Mouse (Mus musculus): ENCODE measurements around the gene Rab3il1.

DNA sequence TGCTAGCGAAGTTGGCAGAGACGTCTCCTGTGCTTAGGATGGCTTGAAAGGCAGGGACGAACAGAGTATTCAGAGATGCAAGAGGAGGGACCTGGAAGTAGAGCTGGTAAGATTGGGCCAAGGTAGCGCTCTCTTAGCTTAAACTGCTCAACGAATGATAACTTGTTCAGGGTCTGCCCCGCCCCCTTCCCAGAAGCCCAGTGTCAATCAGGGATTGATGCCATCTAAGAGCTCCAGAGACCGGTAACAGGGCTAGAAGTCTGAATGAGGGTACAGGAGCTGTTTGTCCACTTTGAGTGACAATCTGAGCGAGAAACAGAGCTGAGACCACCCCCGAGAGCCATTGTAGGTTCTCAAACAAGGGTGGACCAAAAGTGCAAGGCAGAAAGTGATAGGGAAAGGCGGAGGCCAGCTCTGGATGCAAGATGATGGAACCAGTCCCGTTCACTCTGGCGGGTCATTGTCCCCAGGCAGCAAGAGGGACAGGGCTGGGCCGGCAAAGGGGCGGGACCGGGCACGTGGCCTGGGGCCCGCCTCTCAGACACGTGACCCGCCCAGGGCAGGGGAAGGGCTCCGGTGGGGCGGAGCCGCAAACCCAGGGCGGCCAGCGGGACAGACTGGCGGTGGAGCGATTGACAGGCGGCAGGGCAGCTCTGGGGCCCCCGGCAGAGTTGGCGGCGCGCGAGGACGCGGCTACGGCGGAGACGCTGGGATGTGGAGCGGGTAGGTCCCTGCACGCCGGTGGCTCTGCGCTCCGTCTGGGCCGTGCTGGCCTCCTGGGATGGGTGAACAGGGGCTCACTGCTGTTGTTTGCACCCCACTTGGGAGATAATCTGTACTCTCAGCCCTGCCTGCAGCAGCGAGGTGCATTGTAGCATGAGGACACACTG is 16.4 kb downstream of the Rab3il1 start:
- TF ChIP-seq CTCF (conservative IDR thresholded peaks at IDR 0.05; ENCODE audit: insufficient read depth, insufficient read length, low read depth, low read length) (no peak), POLR2A (IDR thresholded peaks at IDR 0.05; ENCODE audit: low read depth, low read length) (no peak)
